Mouse (Mus musculus) midbrain, embryonic 12.5 days (tissue): ENCODE data around the gene Hist1h4i. TPM values are rescaled to one million over a fixed set of nuclear protein-coding genes. Genes with fewer than 3 reads are reported as not detected.

Source experiments
- ATAC-seq: fragments of 200-750 bp; cut with Nextera tagmentation; 2 replicates; pipeline ENCODE4 v1.8.0; 2017; ENCODE audit warnings: low read depth, moderate TSS enrichment, moderate library complexity; ENCODE audit not compliant: low FRiP score
- H3K27ac ChIP-seq: fragments of 300-500 bp; sonication (generic); replicated peaks from 2 replicates; pipeline ENCODE4 v1.5.1; 2016; ENCODE audit warnings: mild to moderate bottlenecking
- H3K27me3 ChIP-seq: fragments of 300-500 bp; sonication (generic); 2 replicates; pipeline ENCODE4 v1.6.1; 2016; ENCODE audit warnings: mild to moderate bottlenecking
- H3K36me3 ChIP-seq: fragments of 300-500 bp; sonication (generic); 2 replicates; pipeline ENCODE4 v1.6.1; 2016
- H3K4me1 ChIP-seq: fragments of 300-500 bp; sonication (generic); 2 replicates; pipeline ENCODE4 v1.6.1; 2016
- H3K4me2 ChIP-seq: fragments of 300-500 bp; sonication (generic); replicated peaks from 2 replicates; pipeline ENCODE4 v1.6.1; 2016; ENCODE audit warnings: mild to moderate bottlenecking, moderate library complexity
- H3K4me3 ChIP-seq: fragments of 300-500 bp; sonication (generic); 2 replicates; pipeline ENCODE4 v1.5.1; 2016; ENCODE audit warnings: mild to moderate bottlenecking
- H3K9ac ChIP-seq: fragments of 300-500 bp; sonication (generic); replicated peaks from 2 replicates; pipeline ENCODE4 v1.6.1; 2016; ENCODE audit warnings: mild to moderate bottlenecking, moderate library complexity
- H3K9me3 ChIP-seq: fragments of 300-500 bp; sonication (generic); 2 replicates; pipeline ENCODE4 v1.6.1; 2016; ENCODE audit warnings: mild to moderate bottlenecking
- WGBS: fragments of 180-500 bp; shearing (Covaris S2); methylation state at CpG from one replicate; pipeline ENCODE4 v1.1.7; 2016; 5-methylcytosine and 5-hydroxymethylcytosine counted together
- polyA plus RNA-seq: library from polyadenylated mRNA; unstranded; fragments of >200 nt; fragmentation: Nextera tagmentation; extraction: Ambion mirVana; gene quantifications from 2 replicates; pipeline ENCODE4 v1.2.1, GENCODE M21; 2016

Gene Hist1h4i
- polyA plus RNA-seq, 1 experiment from 2014 or later: 34.4 TPM

DNA sequence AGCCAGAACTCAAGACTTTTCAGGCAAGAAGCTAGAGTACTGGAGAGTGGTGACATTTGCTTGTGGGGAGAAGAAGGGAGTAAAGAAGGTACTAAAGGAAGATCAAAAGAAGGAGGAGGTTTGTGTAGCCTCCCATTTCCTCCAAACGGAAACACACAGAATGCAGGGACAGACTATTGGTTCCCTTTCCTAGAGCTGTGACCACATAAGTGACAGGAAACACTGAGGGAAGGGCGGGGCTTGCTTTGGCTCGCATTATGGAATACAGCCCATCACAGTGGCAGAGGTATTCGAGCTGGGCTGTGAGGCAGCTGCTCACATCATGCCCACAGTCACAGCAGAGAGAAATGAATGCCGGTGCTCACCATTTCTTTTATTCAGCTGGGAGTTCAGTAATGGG lies 39.3 kb downstream of the Hist1h4i start:
- Histone ChIP-seq H3K27me3 (peaks cover 98% of the 10 kb centered on the region), H3K4me1 (peaks cover 22% of the 10 kb centered on the region), H3K9ac (no peak overlapping the region), H3K27ac (no peak overlapping the region), H3K4me3 (no peak overlapping the region), H3K9me3 (no peaks in the 10 kb centered on the region), H3K4me2 (no peak overlapping the region), H3K36me3 (no peaks in the 10 kb centered on the region)
- ATAC-seq: no peak
- 41% methylated on average over 5 of the region's 5 CpGs for WGBS

DNA sequence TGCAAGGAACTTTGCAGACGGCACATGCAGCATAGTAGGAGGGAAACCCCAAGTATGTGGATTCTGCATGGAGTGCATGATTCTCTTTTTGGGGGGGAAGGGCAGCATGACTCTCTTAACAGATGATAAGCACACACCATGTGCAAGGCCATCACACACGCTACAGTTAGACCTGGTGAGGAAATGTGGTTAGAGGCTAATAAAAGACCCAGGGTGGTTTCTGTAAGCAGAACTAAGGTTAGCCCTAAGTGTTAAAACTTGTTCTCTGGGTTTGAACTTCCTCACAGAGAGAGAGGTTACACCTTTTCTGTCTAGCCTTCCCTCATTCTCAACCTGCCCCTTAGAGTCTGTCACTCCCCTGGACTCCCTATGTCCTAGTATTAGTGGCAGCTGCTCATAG lies 39.8 kb downstream of the Hist1h4i start:
- no peak overlapping the region for H3K9ac ChIP-seq
- H3K36me3 ChIP-seq: no peaks in the 10 kb centered on the region
- H3K27ac ChIP-seq: no peak overlapping the region
- WGBS: 62% methylated on average over 2 of the region's 2 CpGs
- no peak for ATAC-seq
- H3K9me3 ChIP-seq: no peaks in the 10 kb centered on the region
- H3K4me1 ChIP-seq: peaks cover 20% of the 10 kb centered on the region
- H3K4me2 ChIP-seq: no peak overlapping the region
- peaks cover 98% of the 10 kb centered on the region for H3K27me3 ChIP-seq
- no peak overlapping the region for H3K4me3 ChIP-seq

DNA sequence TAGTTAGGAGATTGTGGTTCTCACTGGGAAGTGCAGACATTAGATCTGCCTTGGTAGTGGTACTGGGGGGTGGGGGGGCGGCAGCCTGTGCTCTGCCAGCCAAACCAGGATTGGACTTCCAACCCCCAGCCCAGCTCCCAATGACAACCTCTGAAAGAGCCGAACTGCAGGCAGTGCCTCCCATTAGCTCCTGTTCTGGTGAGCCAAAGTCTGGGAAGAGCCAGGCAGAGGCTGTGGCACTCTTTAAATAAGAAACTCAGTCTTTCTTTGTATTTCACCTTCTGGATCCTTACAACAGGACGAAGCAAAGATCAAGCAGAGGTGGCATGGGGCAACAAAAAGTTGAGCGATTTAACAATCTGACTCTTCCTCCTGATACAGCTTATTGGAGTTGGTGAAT lies 42.0 kb downstream of the Hist1h4i start:
- Histone ChIP-seq H3K9ac (no peak overlapping the region), H3K4me1 (peaks cover 19% of the 10 kb centered on the region; the same call in 1 of the 2 replicates), H3K36me3 (no peaks in the 10 kb centered on the region), H3K4me2 (no peak overlapping the region), H3K27me3 (peaks cover 91% of the 10 kb centered on the region), H3K4me3 (no peak overlapping the region), H3K27ac (no peak overlapping the region), H3K9me3 (no peaks in the 10 kb centered on the region)
- WGBS: 35% methylated on average over 4 of the region's 4 CpGs
- no peak for ATAC-seq

DNA sequence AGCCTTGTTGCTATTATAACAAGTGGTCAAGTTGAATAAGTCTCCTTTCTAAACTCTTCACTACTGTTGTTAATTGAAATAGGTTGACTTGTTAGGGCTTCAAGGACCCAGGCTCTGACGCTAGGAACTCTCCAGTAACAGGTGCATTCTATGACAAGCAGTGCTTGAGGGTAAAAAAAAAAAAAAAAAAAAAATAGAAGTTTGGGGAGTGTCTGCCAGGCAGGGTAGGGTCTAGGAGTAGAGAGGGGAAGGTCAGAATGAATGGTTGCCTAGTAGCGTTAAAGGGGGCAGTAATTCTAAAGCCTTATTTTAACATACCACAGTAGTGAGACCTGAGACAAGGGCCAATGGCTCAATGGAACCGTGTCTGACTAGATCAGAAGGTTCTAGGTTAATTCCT lies 42.8 kb downstream of the Hist1h4i start:
- H3K4me2 ChIP-seq: no peak overlapping the region
- no peak overlapping the region for H3K9ac ChIP-seq
- H3K36me3 ChIP-seq: no peaks in the 10 kb centered on the region
- no peak for ATAC-seq
- H3K27ac ChIP-seq: no peak overlapping the region
- H3K4me1 ChIP-seq: peaks cover 19% of the 10 kb centered on the region; the same call in 1 of the 2 replicates
- no peak overlapping the region for H3K4me3 ChIP-seq
- no peaks in the 10 kb centered on the region for H3K9me3 ChIP-seq
- 18% methylated on average over 3 of the region's 3 CpGs for WGBS
- peaks cover 88% of the 10 kb centered on the region for H3K27me3 ChIP-seq

DNA sequence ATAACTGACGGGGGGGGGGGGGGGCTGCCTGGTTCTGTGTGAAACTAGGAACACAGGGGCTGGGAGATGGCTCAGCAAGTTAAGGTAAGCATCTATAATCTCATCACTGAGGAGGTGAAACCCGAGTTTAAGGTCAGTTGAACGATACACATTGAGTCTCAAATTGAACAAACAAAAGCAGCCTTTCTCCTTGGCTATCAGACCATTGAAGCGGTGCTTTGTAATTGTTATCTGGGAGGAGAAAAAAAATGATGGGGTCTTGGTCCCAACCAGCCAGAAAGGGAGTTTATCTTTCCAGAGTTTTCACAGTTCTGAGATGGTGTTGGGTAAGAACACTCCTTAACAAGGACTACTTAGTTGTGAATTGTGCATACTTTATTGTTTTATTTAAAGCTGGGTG lies 43.3 kb downstream of the Hist1h4i start:
- no peak for ATAC-seq
- H3K27ac ChIP-seq: no peak overlapping the region
- peaks cover 86% of the 10 kb centered on the region for H3K27me3 ChIP-seq
- peaks cover 19% of the 10 kb centered on the region; the same call in 1 of the 2 replicates for H3K4me1 ChIP-seq
- 5% methylated on average over 4 of the region's 4 CpGs for WGBS
- no peak overlapping the region for H3K9ac ChIP-seq
- peak overlapping the region; percentile 54; the same call in 1 of the 2 replicates for H3K4me2 ChIP-seq
- no peaks in the 10 kb centered on the region for H3K36me3 ChIP-seq
- H3K9me3 ChIP-seq: no peaks in the 10 kb centered on the region
- no peak overlapping the region for H3K4me3 ChIP-seq

DNA sequence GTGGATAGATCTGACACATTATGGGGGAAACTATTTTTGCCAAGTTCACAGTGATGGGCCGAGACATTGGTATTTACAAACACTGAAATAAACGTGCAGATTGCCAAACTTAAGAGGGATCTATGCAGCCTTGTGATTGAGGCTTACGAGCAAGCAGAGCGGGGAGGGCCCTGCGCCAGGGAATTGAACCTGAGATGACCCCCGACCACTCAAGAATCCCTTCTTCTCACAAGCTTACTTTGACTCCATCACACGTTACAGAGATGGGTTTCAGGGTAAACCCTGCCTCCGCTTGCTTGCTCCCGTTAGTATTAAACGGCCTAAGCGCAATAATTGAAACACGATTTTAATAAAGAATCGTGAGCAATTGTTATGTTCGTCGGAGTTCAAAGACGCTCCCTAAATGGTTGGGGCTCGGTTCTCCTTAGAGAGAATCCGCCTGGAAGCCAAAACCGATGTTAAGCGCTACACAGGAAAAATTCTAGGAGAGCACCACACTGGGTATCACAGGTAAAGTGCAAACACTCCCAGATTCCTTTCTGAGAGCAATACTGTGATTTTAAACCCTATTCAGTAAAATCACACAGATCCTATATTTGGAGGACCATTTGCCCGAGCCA lies 43.9 kb downstream of the Hist1h4i start:
- ATAC-seq: no peak

DNA sequence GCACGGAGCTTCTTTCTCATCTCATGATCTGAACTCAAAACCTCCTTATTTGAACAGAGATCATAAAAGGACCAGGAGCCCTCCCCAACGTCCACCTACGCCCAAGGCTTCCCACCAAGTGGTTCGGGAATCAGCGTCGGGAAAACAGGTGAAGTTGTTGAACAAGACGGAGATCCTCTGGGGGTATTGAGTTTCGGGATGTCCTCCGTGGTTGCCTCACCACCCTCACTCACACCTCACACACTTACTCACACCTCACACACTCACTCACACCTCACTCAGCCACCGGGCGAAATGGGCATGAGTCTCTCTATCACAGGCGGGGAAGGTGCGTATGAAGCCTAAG lies 44.3 kb downstream of the Hist1h4i start:
- peaks cover 78% of the 10 kb centered on the region for H3K27me3 ChIP-seq
- peak overlapping the region; percentile 26 for H3K4me3 ChIP-seq
- peak overlapping the region; percentile 54 for H3K4me2 ChIP-seq
- no peaks in the 10 kb centered on the region for H3K36me3 ChIP-seq
- H3K27ac ChIP-seq: no peak overlapping the region
- WGBS: under 1% methylated on average over 13 of the region's 13 CpGs
- H3K9ac ChIP-seq: no peak overlapping the region
- H3K4me1 ChIP-seq: peaks cover 19% of the 10 kb centered on the region; the same call in 1 of the 2 replicates
- no peaks in the 10 kb centered on the region for H3K9me3 ChIP-seq
- no peak for ATAC-seq

More for the DNA sequence above, 43.9 kb downstream of the Hist1h4i start:
- Histone ChIP-seq H3K4me2 (peak overlapping the region; percentile 54), H3K9ac (no peak overlapping the region), H3K36me3 (no peaks in the 10 kb centered on the region), H3K27me3 (peaks cover 83% of the 10 kb centered on the region), H3K9me3 (no peaks in the 10 kb centered on the region), H3K4me3 (peak overlapping the region; percentile 26), H3K4me1 (peaks cover 19% of the 10 kb centered on the region; the same call in 1 of the 2 replicates), H3K27ac (no peak overlapping the region)
- 1% methylated on average over 21 of the region's 21 CpGs for WGBS

DNA sequence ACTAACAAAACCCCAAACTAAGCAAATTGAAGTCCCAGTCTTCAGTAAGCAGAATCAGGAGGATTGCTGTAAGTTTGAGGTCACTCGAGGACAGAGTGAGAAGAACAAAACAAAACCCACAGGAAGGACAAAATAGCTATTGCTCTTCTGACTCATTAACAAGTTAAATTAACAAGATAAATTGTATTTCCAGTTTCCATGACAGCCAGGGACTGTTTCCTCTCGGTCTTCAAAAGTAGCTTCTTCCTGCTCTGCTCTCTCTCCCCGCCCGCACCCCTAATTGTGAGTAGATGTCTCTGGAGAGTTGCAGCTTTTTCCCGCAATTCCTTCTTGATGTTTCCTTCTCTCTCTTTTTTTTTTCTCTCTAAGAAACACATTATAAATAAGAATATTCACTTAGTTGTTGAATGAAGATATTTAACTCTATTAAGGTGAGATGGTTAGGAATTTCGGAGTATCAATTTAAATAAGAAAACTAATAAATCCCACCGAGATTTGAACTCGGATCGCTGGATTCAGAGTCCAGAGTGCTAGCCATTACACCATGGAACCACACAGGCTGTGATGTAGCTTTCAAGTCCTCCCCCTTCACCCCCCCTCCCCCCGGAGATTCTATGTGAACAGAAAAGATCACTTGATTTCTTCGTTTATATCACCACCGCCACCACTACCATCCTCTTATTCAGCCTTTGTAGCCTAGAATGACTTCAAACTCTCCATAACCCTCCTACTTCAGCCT lies 44.9 kb downstream of the Hist1h4i start:
- H3K4me3 ChIP-seq: peak overlapping the region; percentile 38
- peaks cover 75% of the 10 kb centered on the region for H3K27me3 ChIP-seq
- H3K4me2 ChIP-seq: peak overlapping the region; percentile 54
- H3K36me3 ChIP-seq: no peaks in the 10 kb centered on the region
- no peaks in the 10 kb centered on the region for H3K9me3 ChIP-seq
- ATAC-seq: no peak
- H3K9ac ChIP-seq: no peak overlapping the region
- H3K4me1 ChIP-seq: peaks cover 19% of the 10 kb centered on the region; the same call in 1 of the 2 replicates
- 2% methylated on average over 12 of the region's 12 CpGs for WGBS
- no peak overlapping the region for H3K27ac ChIP-seq

DNA sequence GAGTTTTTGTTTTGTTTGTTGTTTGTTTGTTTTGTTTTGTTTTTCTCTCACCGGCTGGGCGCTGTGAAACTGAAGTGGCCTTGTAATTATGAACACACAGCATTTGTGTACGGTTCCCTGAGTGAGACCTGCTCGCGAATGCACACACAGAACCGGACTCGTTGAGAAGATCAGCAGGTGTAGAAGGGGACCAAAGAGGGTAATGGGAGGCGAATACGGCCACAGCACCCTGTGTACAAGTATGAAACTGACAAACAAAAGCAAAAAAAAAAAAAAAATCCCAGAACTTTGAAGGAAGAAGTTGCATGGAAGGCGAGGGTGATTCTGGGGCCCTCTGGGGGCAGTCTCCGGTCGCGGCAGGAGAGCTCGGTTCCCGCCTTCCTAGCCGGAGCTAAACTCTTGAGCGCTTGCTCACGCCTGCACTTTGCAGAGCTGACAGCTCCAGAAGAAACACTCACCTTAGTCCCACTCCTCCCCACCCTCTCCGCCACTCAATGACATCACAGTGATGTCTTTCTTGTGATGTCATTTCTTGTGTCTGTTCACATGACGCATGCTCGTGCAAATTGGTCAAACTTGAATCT lies 45.7 kb downstream of the Hist1h4i start:
- Histone ChIP-seq H3K9ac (no peak overlapping the region), H3K36me3 (no peaks in the 10 kb centered on the region), H3K27me3 (peaks cover 72% of the 10 kb centered on the region), H3K4me2 (peak overlapping the region; percentile 54), H3K27ac (no peak overlapping the region), H3K4me3 (peak overlapping the region; percentile 38), H3K9me3 (no peaks in the 10 kb centered on the region), H3K4me1 (peaks cover 19% of the 10 kb centered on the region; the same call in 1 of the 2 replicates)
- no peak for ATAC-seq
- WGBS: 1% methylated on average over 21 of the region's 21 CpGs

DNA sequence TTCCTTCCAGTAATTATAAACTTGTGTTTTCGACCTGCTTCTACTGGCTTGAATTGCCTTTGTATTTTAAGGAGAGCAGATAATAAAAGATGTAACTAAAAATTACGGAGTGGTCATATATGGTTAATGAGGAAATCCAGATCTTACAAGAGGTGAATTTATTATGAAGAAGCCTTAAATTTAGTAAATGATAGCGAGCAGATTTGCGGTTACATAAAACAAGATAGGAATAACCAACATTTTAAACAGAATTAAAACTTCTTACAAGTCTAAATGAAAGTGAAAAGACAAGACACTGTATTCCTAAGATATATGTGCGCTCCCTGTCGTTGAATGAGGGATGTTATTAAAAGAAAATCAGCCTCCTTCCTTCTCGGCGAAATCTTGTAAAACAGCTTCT lies 46.3 kb downstream of the Hist1h4i start:
- Histone ChIP-seq H3K9me3 (no peaks in the 10 kb centered on the region), H3K9ac (no peak overlapping the region), H3K36me3 (no peaks in the 10 kb centered on the region), H3K4me2 (peak overlapping the region; percentile 54), H3K27me3 (peaks cover 68% of the 10 kb centered on the region), H3K4me1 (peaks cover 19% of the 10 kb centered on the region; the same call in 1 of the 2 replicates), H3K27ac (no peak overlapping the region), H3K4me3 (peak overlapping the region; percentile 38)
- 5% methylated on average over 8 of the region's 8 CpGs for WGBS
- no peak for ATAC-seq

DNA sequence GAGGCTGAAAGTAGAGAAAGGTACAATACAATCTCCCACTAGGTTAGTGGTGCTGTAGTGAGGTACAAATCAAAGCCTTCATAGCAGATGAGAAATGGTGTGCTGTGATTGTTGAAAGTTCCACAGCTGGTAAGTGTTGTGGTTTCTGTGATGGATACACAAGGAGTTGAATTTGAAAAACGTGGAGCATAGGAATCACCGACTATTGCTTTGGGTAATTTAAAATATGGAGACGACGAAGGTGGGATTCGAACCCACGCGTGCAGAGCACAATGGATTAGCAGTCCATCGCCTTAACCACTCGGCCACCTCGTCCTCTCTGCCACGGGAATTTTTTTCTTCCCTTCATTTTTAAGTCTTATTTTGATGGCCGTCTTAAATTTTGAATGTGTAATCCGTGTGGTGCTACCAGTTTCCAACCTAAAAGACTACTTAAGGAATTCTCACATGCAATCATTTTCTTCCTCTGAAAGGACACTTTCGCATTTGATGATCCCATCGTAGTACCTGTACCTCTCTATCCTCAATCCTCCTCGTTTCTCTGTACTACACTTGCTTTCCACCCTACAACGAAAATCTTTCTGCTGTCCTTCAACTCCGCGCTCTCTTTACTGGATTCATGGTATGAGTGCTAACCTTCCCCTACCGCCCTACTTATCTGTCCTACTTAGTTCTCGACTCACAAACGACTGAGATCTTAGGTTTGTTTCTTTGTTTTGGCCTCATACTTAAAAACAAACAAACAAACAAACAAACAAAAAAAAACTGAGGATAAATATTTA lies 47.0 kb downstream of the Hist1h4i start:
- no peaks in the 10 kb centered on the region for H3K9me3 ChIP-seq
- no peak overlapping the region for H3K27ac ChIP-seq
- H3K4me2 ChIP-seq: 0 out of 2 replicates have a peak overlapping the region, but pooled peaks have one; percentile 17
- H3K4me1 ChIP-seq: peaks cover 19% of the 10 kb centered on the region; the same call in 1 of the 2 replicates
- no peak overlapping the region for H3K4me3 ChIP-seq
- WGBS: under 1% methylated on average over 22 of the region's 22 CpGs
- no peaks in the 10 kb centered on the region for H3K36me3 ChIP-seq
- no peak for ATAC-seq
- no peak overlapping the region for H3K9ac ChIP-seq
- peaks cover 61% of the 10 kb centered on the region for H3K27me3 ChIP-seq
